Mouse (Mus musculus) stomach, postnatal 0 days (tissue): ENCODE data around the gene Ifi211.
"Not testable (repeated sequence)": the region's sequence is repeated elsewhere in the genome, so short reads cannot be mapped to it uniquely, and the experiment has no call there.

ENCODE experiments used
- CTCF ChIP-seq: IDR thresholded peaks from 2 replicates; pipeline ENCODE4 v1.5.1; 2016; ENCODE audit warnings: antibody characterized with exemption, low read depth, mild to moderate bottlenecking, moderate library complexity
- EP300 ChIP-seq: optimal IDR thresholded peaks from 2 replicates; pipeline ENCODE3; 2016; ENCODE audit warnings: antibody characterized with exemption

DNA sequence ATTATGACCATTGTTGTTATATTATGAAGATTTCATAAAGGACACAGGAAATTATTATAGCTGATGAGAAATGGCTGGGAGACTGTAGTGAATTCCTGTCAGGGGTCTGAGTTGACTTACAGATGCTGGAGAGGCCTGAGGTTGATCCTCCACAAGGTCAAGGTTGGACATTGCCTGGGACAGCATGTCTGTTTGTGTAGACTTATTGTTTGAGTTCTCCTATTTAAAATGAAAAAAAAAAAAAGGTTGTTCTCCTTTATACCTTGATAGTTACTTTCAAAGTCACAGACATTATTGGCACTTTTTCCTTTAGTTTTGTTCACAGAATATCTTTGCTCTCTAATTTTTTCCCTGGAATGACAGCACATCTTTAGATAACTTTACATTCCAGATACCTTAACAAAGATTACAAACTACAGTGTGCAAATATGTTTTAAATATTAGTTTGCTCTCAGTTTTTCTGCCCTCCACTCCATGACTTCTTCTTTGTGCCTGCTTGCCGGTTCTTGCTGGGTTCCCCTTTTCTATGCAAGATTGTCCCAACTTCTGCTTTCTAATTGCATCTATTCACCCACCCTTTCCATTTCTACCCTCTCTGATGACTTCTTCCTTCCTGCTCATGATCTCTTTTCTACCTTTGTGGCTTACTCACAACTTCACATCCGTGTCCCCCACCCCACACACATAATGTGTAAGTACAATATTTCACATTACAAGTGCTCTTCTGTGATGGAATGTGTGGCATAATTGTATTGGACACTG lies 25.6 kb downstream of the Ifi211 start:
- not testable (repeated sequence) for TF ChIP-seq CTCF, EP300
